Mouse (Mus musculus): Measurements from ENCODE around the gene Dek.

GRCm38 (mm10) chr13:47056781-47057180 is 49.2 kb downstream of the Dek start:
- TF ChIP-seq CTCF (IDR thresholded peaks at IDR 0.05; ENCODE audit: borderline replicate concordance, insufficient read depth, low read depth, low read length) (no peak), POLR2A (IDR thresholded peaks at IDR 0.05; ENCODE audit: borderline replicate concordance, insufficient read depth, low read length) (no peak)
